Mouse (Mus musculus) liver, embryonic 14.5 days (tissue): Measurements from ENCODE around the gene Abcb11. TPM values are rescaled to one million over a fixed set of nuclear protein-coding genes. Genes with fewer than 3 reads are reported as not detected.
"Not testable (repeated sequence)": the region's sequence is repeated elsewhere in the genome, so short reads cannot be mapped to it uniquely, and the experiment has no call there.

Experiments
- ATAC-seq: fragments of 200-750 bp; cut with Nextera tagmentation; 2 replicates; pipeline ENCODE4 v1.8.0; 2017; ENCODE audit warnings: moderate number of reproducible peaks, mild to moderate bottlenecking, moderate library complexity; ENCODE audit not compliant: insufficient read depth
- DNase-seq, 3 experiments: peaks; one replicate each; pipeline ENCODE4 v3.0.0-alpha.2; 2012 to 2013; ENCODE audit warnings: low read depth in 3 of 3, low spot score in 3 of 3
- H3K27ac ChIP-seq: fragments of 300-500 bp; sonication (generic); 2 replicates; pipeline ENCODE4 v1.5.1; 2014; ENCODE audit warnings: moderate library complexity, mild to moderate bottlenecking, control low read depth, inconsistent platforms
- H3K27me3 ChIP-seq: fragments of 300-500 bp; sonication (generic); 2 replicates; pipeline ENCODE4 v1.6.1; 2014; ENCODE audit warnings: mild to moderate bottlenecking, low read length, moderate library complexity; ENCODE audit not compliant: control insufficient read depth, insufficient read depth
- H3K36me3 ChIP-seq: fragments of 300-500 bp; sonication (generic); replicated peaks from 2 replicates; pipeline ENCODE4 v1.6.1; 2014; ENCODE audit warnings: low read depth; ENCODE audit not compliant: control insufficient read depth, insufficient read depth
- H3K4me1 ChIP-seq, 2 experiments: fragments of 200-500 bp in 1 of 2; fragments of 300-500 bp in 1 of 2; sonication (generic) in 1 of 2; replicated peaks; 2 replicates each; pipeline ENCODE4 v1.6.1; 2012 to 2014; ENCODE audit warnings: antibody characterized with exemption in 1 of 2, inconsistent platforms in 1 of 2, low read length in 1 of 2; ENCODE audit not compliant: control insufficient read depth in 2 of 2, insufficient read depth in 2 of 2
- H3K4me2 ChIP-seq: fragments of 300-500 bp; sonication (generic); 2 replicates; pipeline ENCODE4 v1.6.1; 2014; ENCODE audit warnings: low read depth, mild to moderate bottlenecking, control low read depth, moderate library complexity
- H3K4me3 ChIP-seq, 2 experiments: fragments of 200-500 bp in 1 of 2; fragments of 300-500 bp in 1 of 2; sonication (generic) in 1 of 2; 2 replicates each; pipeline ENCODE4 v1.5.1; 2012 to 2014; ENCODE audit warnings: low read depth in 2 of 2, low read length in 2 of 2, mild to moderate bottlenecking in 2 of 2, control low read depth in 1 of 2, inconsistent platforms in 1 of 2, moderate library complexity in 1 of 2; ENCODE audit not compliant: insufficient read depth in 1 of 2
- H3K9ac ChIP-seq: fragments of 300-500 bp; sonication (generic); replicated peaks from 2 replicates; pipeline ENCODE4 v1.6.1; 2014; ENCODE audit warnings: mild to moderate bottlenecking, control low read depth, moderate library complexity
- H3K9me3 ChIP-seq: fragments of 300-500 bp; sonication (generic); 2 replicates; pipeline ENCODE4 v1.6.1; 2016; ENCODE audit warnings: low read length, mixed read lengths; ENCODE audit not compliant: control insufficient read depth
- CTCF ChIP-seq: IDR thresholded peaks from 2 replicates; pipeline ENCODE4 v1.5.1; 2016; ENCODE audit warnings: antibody characterized with exemption, low read depth, control low read depth
- EP300 ChIP-seq: IDR thresholded peaks from 2 replicates; pipeline ENCODE4 v1.6.1; 2016; ENCODE audit warnings: antibody characterized with exemption, low read depth
- WGBS: fragments of 180-500 bp; shearing (Covaris S2); extraction: QIAGEN DNeasy Blood & Tissue Kit; methylation state at CpG from one replicate; pipeline ENCODE4 v1.1.7; 2014; ENCODE audit not compliant: insufficient replicate concordance; 5-methylcytosine and 5-hydroxymethylcytosine counted together
- polyA plus RNA-seq, 2 experiments: library from polyadenylated mRNA; depleted of rRNA in 1 of 2; stranded (reverse) in 1 of 2; unstranded in 1 of 2; fragments of >200 nt; fragmentation: Nextera tagmentation in 1 of 2; extraction: Ambion mirVana in 1 of 2; gene quantifications; 2 replicates each; pipeline versions ENCODE4 v1.2.1 to v1.2.3; 2012 to 2014

Abcb11 gene
- polyA plus RNA-seq, 2 experiments, result 3.5 to 4.6 TPM

DNA sequence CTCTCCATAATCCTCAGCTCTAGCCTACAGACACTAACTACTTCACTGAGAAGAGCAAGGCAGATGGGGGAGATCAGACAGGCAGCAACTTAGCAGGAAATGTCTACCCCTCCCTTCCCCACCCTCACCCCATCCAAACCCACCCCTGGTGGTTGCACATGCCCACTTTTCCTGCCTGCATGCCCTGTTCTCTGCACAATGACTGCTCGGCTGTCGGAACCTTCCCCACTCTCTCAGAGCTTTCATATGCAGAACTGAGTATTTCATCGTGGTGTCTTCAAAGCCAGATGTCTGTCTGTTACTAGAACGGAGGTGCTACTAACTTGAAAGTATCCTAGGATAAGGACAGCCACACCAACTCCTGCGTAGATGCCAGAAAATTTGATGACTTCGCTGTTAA is 34.3 kb downstream of the Abcb11 start:
- H3K27ac ChIP-seq, result no peak overlapping the region
- ATAC-seq, result no peak
- WGBS, result 47% methylated on average over 6 of the region's 6 CpGs

DNA sequence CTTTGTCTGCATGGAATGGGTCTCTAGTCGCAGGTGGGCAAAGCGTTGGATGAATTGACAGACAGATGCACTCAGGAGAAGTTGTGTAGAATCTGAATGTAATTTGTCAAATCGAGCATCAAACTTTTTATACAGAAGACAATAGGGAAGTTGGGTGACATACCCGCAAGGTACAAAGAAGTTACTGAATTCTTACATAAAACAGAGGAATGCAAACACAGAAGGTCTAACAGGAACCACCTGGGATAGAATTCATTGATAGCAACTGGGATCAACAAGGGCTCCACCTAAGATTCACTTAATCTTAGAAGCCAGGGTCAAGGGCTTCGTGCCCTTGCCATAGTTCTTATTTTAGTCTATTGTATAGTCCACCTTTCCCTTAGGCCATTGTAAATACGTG is 41.8 kb downstream of the Abcb11 start:
- ATAC-seq, H3K4me2 ChIP-seq, H3K36me3 ChIP-seq, H3K4me3 ChIP-seq, DNase-seq, H3K9me3 ChIP-seq, H3K27me3 ChIP-seq, H3K9ac ChIP-seq, H3K27ac ChIP-seq, H3K4me1 ChIP-seq: not testable (repeated sequence)
- 69% methylated on average over 5 of the region's 6 CpGs for WGBS

More for the DNA sequence above, 34.3 kb downstream of the Abcb11 start:
- Histone ChIP-seq H3K4me2 (no peak overlapping the region), H3K9ac (no peak overlapping the region), H3K4me3 (no peak overlapping the region), H3K4me1 (no peaks in the 10 kb centered on the region), H3K27me3 (no peaks in the 10 kb centered on the region), H3K9me3 (no peaks in the 10 kb centered on the region), H3K36me3 (no peaks in the 10 kb centered on the region)
- DNase-seq, result no peak
- TF ChIP-seq CTCF (no peak), EP300 (no peak)

- Histone ChIP-seq H3K4me1 (no peaks in the 10 kb centered on the region), H3K9me3 (no peaks in the 10 kb centered on the region), H3K36me3 (no peaks in the 10 kb centered on the region), H3K4me3 (no peak overlapping the region), H3K27me3 (no peaks in the 10 kb centered on the region), H3K27ac (no peak overlapping the region), H3K9ac (no peak overlapping the region), H3K4me2 (no peak overlapping the region)
- ATAC-seq, result no peak
- DNase-seq, result no peak
- no peak for TF ChIP-seq EP300
- no peak for TF ChIP-seq CTCF
Measured at GRCm38 (mm10) chr2:69294508-69294907, 47.9 kb downstream of the Abcb11 start.

DNA sequence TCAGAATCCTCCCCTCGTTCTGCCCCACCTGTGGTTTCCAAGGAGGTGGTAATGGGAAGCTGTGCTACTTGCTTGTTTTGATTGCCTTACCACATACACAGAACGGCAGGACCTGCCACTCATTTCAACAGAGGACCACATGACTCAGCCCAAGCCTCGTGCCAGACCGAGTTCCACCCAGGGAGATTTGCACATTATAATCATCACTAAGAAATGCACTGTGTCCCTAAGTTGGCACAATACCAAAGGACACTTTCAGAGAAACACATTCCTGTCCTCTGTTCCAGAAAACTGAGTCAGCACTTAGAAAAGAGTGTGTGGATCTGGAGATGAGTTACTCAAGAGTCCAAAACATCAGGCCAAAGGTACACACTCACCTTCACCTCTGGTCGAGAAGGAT is 53.4 kb downstream of the Abcb11 start:
- no peaks in the 10 kb centered on the region for H3K27me3 ChIP-seq
- H3K4me2 ChIP-seq, result no peak overlapping the region
- H3K36me3 ChIP-seq, result no peaks in the 10 kb centered on the region
- no peak for ATAC-seq
- 40% methylated on average over 5 of the region's 5 CpGs for WGBS
- H3K4me1 ChIP-seq, result no peaks in the 10 kb centered on the region
- H3K27ac ChIP-seq, result no peak overlapping the region
- no peak overlapping the region for H3K9ac ChIP-seq
- no peak for DNase-seq
- H3K4me3 ChIP-seq, result no peak overlapping the region
- TF ChIP-seq EP300, result no peak
- TF ChIP-seq CTCF, result no peak
- no peaks in the 10 kb centered on the region for H3K9me3 ChIP-seq

DNA sequence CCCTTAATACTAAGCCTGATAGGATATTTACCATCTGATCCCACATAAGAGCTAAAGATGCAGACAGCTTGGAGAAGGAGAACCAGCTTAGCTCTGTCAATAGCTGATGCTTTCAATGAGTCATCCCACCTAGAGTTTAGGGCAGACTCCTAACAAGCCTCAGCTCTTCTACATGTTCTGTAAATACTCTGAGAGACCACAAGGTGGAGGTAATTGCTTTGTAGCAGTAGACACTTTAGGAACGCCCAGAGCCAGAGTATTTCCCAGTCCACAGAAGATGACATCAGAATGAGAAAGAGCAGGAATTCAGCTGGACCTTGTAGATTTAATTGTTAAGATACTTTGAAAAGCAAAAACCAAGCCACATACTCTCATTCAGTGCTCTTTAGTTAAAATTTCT is 66.5 kb downstream of the Abcb11 start:
- no peaks in the 10 kb centered on the region for H3K4me1 ChIP-seq
- no peaks in the 10 kb centered on the region for H3K27me3 ChIP-seq
- H3K27ac ChIP-seq, result no peak overlapping the region
- no peaks in the 10 kb centered on the region for H3K9me3 ChIP-seq
- H3K9ac ChIP-seq, result no peak overlapping the region
- TF ChIP-seq EP300 (no peak), CTCF (peak; percentile 40; the same call in 1 of the 2 replicates)
- DNase-seq (no peak), ATAC-seq (no peak)
- H3K4me2 ChIP-seq, result no peak overlapping the region
- no peaks in the 10 kb centered on the region for H3K36me3 ChIP-seq
- WGBS, result 5% methylated on average over 1 of the region's 1 CpGs
- no peak overlapping the region for H3K4me3 ChIP-seq

DNA sequence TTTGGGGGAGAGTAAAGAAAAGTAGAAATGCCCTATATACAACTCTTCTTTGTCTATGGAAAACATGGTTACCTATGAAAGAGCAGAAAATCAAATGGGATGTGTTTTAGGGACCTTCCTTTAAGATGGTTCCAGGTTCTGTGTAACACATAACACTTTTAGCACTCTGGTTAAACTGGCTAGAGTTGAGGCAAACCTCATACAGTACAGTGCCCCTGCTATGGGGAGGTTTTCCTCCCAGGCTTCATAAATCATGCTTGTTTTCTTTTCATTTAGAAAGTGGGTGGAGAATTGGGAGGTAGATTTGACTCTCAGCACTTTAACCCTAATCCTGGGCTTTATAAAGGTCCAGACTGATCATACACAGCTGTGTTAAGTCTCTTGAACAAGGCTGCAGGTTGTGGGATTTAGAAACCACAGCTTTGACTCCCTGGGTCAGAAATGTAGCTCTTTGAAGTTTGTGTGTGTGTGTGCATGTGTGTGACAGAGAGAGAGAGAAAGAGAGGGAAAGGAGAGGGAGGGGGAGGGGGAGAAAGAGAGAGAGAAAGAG is 78.3 kb downstream of the Abcb11 start:
- no peaks in the 10 kb centered on the region for H3K9me3 ChIP-seq
- DNase-seq, result no peak
- H3K27me3 ChIP-seq, result no peaks in the 10 kb centered on the region
- no peak for ATAC-seq
- no peak for TF ChIP-seq EP300
- TF ChIP-seq CTCF, result no peak
- H3K27ac ChIP-seq, result no peak overlapping the region
- no peak overlapping the region for H3K4me3 ChIP-seq
- no peak overlapping the region for H3K9ac ChIP-seq
- no peaks in the 10 kb centered on the region for H3K4me1 ChIP-seq
- H3K36me3 ChIP-seq, result no peaks in the 10 kb centered on the region
- H3K4me2 ChIP-seq, result no peak overlapping the region
